Mouse (Mus musculus) T-cell, adult 2 months (primary cell): Measurements from ENCODE around the gene Rhod.

Experiments used
- DNase-seq: peaks from one replicate; pipeline ENCODE4 v3.0.0; 2022; ENCODE audit warnings: low spot score

The Rhod gene

DNA sequence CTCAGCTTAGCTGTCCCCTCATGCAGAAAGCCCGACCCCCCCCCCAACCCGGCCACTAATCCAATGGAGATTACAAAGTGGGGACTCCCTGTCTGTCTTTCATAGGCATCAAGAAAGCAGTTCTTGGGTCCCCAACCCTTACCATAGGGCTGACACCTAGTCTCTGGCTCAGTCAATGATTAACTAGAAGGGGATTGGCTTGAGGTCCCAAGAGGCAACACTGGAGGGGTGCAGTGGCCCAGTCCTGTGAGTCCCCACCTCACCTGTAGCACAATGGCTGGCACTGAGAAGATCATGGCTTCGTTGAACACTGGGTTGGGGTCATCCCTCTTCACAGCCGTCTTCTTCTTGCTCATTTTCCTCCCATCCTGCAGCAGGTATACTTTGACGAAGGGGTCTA, 11.4 kb upstream of the Rhod start:
- DNase-seq: no peak

- DNase-seq: no peak
These were observed 10.0 kb upstream of the Rhod start for GRCm38 (mm10) chr19:4449230-4449629.

DNA sequence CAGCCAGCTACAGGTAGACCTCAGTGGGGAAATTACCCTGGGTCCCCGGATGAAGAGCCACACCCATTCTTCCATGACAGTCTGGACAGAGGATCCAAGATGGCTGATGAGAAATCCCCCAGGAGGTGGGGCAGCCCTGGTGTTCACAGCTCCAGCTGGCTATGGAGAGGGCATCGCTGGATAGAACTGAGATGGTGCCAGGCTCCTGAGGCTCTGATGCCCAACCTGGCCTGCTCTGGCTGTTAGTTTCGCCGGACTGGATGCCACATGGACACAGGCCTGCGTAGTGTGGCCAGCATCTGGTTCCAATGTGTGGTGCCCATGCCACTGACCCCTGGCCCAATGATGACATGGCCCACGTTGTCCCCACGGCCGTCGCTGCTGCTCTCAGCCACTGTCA, 8.2 kb upstream of the Rhod start:
- DNase-seq: no peak

GRCm38 (mm10) chr19:4446661-4447420, 7.6 kb upstream of the Rhod start:
- no peak for DNase-seq

GRCm38 (mm10) chr19:4442408-4442807, 3.2 kb upstream of the Rhod start:
- DNase-seq: peak; percentile 56

DNA sequence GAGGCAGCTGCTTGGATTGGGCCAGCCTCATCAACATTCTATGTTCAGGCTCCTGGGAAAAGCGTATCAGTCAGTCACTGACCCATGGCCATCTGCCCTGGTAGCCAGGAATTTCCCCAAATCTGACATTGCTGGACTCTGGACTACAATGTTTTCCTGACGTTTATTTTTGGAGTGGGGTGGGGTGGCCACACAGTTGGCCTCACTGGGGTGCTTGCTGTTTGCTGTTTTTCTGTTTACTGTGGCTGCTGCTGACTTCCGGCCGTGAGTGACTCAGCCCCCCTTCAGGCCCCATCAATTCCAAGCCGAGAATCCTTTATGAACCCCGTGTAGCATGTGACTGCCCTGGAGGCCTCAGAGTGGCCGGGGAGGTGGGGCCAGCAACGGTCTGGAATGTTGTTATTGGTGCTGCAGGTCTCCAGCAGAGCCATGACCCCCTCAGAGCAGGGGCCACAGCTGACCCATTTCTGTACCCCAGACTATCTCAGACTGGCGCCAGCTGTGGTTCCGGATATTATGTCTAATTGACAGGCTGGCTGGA, 2.5 kb upstream of the Rhod start:
- DNase-seq: no peak

DNA sequence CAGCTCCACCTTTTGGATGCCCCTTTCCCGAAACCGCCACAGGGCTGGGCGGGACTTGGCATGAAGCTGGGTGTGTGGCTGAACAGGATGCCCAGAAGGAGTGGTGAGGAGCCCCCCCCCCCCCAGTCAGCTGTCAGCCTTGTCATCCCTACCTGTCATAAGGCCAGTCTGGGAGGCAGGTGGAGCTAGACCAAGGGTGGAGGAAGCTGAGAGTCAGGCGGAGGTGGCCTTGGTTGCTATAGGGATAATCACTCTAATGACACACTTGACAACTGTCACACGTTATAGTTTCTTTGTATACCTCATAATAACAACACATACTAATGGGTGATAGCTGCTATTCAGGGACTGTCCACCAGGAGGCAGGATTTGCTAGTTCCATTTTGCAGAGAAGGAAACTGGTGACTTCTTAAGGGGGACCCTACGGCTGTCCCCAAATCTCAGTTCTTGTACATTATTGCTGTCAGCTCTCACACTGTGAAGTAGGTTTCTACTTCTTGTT, 1.9 kb upstream of the Rhod start:
- DNase-seq: peak; percentile 69

DNA sequence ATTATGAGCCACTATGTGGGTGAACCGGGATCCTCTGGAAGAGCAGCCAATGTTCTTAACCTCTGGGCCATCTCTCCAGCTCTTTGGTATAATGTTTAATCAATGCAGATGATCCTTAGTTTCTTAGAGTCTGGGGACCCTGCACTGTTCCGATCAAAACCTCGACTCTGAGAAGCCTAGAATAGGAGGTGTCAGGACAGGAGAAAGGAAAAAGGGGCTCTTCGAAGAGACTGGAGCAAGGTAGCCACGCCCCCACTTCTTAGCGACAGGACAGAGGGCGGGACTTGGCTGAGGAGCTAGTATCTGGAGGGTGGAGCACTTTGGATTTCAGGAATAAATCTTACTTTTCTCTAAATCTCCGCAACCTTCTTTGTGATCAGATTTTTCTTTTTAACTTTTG, 990 bp upstream of the Rhod start:
- DNase-seq: no peak

DNA sequence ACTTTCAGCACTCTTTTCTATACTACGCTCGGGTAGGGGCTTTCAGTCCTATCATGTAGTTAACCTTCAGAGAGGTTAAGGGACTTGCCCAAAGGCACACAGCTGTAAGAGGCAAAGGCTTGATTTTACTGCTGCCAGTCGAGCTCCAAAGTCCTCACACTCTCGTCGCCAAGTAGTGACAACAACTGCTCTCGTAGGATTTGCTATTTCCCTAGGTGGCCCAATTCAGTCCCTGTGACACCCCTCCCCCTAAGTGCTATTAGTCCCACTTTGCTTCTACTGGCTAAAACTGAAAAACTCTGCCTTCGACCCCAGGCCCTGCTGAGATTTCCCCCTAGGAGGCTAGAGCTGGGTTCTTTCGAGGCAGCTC, 456 bp downstream of the Rhod start:
- no peak for DNase-seq

DNA sequence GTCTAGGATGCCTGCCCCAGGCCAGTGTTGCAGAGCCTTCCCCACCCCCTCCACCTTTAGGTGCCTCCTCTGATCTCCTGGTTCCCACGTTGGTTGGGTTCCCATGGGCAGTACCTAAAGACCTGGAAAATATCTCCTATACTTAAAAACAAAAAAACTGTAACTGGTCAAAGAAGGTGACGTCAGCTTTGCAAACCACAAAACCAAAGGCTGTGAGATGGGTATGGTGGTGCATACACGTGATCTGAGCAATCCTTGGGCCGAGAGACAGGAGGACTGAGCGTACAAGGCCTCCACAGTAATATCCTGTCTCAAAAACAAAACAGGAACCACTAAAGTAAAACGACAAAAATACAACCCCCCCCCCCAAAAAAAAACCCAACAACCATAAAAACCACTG, 1.3 kb downstream of the Rhod start:
- peak; percentile 38 for DNase-seq

DNA sequence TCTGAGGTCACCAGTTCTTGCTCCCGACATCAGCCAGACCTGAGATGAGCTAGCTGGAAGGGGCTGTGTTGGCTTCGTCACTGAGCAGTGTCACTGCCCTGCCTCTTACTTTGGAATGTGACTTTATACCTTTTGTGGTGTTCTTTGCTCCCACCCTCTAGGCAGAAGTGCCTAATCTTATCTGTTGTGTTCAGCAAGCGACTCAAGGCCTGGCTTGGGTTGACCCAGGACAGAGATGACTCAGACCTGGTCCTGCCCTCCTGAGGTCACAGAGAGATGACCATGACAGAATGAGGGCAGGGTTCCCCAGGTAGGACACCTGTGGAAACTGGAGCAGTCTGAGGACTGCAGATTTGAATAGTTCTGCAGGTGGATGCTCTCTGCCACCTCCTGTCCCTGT, 3.0 kb downstream of the Rhod start:
- DNase-seq: no peak

DNA sequence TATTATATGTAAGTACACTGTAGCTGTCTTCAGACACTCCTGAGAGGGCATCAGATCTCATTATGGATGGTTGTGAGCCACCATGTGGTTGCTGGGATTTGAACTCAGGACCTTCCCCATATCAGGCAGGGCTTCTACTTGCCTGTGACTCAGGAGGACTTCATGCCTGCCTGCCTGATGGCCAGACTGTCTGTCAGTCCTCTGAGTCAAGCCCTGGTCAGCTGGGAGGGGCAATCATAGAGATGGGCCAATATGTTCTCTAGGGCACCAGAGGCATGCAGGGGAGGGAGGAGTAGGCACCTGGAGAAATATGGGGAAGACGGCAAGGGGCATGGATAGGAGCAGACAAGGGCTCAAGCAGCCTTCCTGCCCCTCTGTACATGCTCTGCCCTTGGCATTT, 4.2 kb downstream of the Rhod start:
- DNase-seq: no peak

GRCm38 (mm10) chr19:4433756-4434155, 5.5 kb downstream of the Rhod start:
- DNase-seq: no peak

GRCm38 (mm10) chr19:4430091-4430620, 9.1 kb downstream of the Rhod start:
- DNase-seq: no peak

DNA sequence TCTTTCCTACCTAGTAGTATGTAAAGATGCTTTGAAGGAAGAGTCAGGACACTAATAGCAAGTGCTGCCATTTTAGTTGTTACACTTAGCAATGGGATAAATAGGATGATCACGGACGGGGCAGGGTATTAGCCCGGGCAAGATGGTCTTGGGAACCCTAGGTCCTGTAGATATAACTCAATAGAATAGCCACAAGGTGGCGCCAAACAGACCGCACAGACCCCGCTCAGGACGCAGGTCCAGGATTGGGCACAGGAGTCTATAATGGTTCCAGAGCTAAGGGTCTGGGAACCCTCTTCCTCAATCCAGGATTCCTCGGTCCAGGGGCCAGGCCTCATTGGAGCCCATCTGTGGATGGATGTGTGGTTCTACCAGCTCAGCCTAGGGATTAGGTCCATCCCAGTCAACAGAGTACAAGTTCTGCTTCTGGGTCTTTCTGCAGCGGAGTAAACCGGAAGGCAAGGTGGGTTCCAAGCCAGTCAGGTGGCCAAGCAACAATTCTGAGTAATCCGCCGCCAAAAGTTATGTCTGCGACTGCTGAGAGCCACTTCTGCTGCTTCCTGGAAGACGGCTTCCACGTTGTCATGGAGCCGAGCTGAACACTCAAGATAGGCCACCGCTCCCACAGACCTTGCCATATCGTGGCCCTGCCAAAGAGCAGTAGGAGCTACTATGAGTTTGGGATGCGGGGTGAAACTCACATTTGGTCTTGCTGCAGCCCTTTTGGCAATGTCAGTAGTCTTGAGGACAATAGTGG, 13.4 kb downstream of the Rhod start:
- peak; percentile 28 for DNase-seq

DNA sequence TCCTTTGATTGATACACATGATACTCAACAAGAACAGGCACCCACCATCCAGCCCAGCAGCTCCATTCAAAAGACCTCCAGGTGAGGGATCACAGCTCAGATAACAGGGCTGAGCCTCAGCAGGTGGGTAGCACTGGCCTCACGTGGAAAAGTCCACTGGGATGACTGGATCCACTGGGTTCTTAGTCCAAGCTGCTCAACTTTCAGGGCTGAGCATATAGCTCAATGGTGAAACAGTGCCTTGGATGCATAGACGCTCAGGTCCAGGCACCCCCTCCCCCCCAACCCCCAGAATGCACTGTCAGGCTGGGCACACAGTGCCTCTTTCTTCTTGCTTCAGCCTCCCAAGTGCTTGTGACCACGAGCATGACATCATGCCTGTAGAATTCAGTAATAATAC, 16.2 kb downstream of the Rhod start:
- no peak for DNase-seq

GRCm38 (mm10) chr19:4422581-4422980, 16.7 kb downstream of the Rhod start:
- no peak for DNase-seq

DNA sequence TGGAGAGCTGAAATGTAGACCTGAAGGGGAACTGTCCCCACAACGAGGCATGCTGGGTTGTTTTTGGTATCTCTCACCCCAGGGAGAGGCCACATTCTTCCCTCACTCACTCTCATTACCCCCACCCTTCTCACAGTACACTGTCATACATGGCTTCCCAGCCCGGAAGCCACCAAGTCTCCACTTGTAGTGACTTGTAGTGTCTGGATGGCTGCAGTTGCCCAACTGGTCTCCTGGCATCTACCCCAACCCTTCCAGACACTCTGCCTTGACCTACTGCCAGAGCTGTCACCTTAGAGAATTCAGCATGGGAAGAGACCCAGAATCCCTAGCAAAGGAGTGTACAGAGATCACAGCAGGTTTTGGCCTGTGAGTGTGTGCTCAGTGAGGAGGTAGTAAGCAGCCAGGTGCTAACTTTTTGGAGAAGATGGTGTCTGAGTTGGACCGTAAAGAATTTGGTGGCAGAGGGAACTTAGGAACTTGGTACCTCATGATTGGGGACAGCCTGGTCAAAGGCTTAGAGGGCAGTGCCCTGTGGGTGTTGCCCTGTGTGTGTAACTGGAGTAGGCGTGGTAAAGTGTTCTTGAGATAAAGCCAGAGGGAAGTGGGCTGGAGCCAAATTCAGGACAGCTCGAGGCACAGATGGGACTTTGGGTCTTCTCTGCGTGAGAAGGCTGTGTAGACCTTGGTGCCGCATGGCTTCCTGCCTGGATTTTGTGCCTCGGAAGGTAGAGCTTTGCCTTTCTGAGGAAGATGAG, 18.9 kb downstream of the Rhod start:
- DNase-seq: no peak

- no peak for DNase-seq
These were observed 19.5 kb downstream of the Rhod start for GRCm38 (mm10) chr19:4419711-4420110.

GRCm38 (mm10) chr19:4417713-4418112, 21.5 kb downstream of the Rhod start:
- no peak for DNase-seq

GRCm38 (mm10) chr19:4417183-4417582, 22.0 kb downstream of the Rhod start:
- peak; percentile 63 for DNase-seq

- no peak for DNase-seq
These were observed 24.6 kb downstream of the Rhod start for GRCm38 (mm10) chr19:4414631-4415030.
